Mouse (Mus musculus) c-Kit-positive CD71-negative TER-119-negative erythroid progenitor cells, embryonic 14.5 days (primary cell): Measurements from ENCODE around the gene Gm37240.

Source experiments
- DNase-seq: peaks from one replicate; pipeline ENCODE4 v3.0.0-alpha.2; 2013; ENCODE audit warnings: low read depth

The Gm37240 gene

DNA sequence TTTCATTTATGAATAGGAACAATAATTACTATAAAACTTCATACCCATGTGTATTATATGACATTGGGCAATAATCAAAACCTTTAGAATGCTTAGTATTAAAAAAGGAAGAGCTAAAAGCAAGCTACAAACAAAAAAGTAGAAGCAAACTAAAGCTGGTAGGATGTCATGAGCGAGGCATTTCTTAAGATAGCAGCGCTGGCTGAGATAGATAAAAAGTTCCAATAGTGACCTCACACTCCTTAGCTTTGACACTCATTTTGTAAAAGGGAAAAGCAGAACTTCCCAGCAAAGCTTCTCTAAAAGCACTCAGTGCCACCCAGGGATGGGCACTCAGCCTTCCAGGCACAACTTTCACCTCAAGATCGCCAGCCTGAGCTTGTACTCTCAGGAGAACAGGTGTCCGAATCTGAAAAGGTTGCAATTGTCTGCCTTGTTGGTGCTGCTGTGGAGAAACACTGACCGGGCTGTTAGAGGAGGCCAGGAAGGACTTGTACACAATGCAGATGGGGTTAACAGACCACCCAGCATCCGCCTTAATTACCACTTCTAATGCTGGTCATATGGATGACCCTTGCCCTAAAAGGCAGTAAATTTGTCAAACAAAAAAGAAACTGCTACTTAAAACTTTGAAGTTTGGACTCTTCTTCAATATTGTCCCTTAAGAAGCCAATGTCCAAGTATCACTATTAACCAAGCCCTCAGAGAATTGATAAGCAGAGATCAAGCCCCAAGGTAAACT, 1374.4 kb downstream of the Gm37240 start:
- DNase-seq, result no peak

DNA sequence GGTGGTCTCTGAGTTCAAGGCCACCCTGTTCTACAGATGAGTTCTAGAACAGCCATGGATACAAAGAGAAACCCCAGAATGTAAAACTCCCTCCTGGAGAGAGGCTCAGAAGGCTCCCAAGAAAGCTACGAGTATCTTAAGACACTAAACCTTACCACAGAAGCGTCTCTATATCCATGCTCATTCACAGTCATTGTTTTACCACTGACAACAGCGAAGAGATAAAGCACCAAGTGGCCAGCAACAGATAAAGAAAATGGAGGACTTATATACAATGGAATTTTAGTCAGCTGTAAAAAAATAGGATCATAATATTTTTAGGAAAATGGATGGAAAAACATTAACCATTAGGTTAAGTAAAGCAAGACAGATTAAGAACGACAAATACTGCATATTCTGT, 1382.1 kb downstream of the Gm37240 start:
- no peak for DNase-seq

DNA sequence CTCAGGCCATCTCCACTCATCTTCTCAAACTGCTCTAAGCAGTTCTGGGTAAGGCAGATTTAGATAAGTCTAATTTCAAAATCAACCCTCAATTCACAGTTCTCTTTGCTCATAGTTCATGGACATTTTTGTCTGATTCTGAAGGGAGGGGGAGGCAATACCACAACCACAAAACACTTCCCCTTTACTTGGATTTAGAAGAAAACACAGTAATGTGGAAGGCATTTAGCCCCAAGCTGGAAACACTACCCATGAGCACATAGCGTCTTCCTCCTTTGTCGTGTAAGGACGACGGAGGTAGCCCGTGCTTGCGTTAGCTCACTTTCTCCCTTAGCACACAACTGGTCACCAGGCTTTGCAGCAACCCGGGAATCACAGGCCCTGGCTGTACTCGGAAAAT, 1383.0 kb downstream of the Gm37240 start:
- DNase-seq, result peak; percentile 45

DNA sequence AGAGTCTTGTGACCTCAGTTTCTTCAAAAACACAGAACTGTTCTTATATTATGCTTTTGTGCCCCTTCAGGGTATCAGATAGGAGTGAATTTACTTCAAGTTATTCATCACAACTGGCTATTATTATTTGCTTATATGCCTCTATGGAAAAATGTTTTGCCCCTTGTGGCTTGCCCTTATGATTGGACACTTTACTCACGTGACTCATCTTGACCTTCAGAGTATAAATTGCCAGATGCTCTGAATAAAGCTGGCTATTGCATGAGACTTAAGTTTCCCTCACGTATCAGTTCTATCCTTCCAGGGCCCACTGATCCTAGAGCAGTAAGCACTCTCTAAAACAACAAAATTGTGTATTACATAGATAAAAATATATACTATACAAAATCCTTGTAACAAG, 1385.2 kb downstream of the Gm37240 start:
- DNase-seq, result no peak

DNA sequence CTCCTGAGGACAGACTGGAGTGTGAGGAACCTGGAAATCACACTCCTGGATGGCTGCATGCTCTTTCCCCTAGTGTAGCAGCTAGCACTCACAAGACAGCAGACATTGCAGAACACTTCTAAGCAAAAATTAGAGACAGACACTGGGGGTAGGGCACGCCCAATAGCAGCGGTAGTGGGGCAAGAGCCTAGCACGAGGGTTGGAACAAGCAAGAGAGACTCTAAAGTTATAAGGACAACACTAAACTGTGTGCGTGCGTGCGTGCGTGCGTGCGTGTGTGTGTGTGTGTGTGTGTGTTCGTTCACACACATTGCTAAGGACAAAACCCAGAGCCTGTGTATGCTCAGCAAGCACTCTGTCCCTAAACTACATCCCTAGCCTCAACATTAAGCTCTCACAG, 1386.8 kb downstream of the Gm37240 start:
- no peak for DNase-seq

DNA sequence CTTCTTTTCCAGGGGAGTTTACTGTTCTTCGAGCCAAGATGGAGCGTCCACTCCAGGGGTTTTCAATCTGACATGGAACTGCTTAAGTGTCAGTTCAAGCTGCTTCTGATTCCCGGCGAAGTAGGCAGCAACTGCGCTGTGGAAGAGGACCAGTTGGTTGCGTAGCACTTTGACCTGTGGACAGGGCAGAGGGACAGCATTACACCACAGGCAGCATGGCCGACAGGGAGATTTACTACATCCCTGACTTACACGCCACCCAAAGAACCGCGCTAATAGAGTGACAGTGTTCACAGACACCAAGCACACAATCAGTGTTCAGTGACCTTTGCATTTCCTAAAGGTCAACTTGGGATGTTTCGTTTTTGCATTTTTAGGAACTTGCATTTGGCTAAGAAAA, 1389.6 kb downstream of the Gm37240 start:
- DNase-seq, result no peak

DNA sequence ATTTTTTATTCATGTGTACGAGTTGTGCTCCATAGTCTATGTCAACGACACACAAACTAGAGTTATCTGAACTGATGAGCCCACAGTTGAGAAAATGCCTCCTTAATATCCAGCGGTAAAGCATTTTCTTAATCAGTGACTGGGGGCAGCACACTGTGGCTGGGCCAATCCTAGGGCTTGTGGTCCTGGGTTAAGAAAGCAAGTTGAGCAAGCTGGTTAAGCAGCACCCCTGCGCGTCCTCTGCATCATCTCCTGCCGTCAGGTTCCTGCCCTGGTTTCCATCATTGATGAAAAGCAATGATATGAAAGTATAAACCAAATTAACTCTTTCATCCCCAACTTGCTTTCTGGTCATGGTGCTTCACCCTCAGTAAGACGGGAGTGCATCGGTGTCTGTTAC, 1394.7 kb downstream of the Gm37240 start:
- DNase-seq, result no peak

DNA sequence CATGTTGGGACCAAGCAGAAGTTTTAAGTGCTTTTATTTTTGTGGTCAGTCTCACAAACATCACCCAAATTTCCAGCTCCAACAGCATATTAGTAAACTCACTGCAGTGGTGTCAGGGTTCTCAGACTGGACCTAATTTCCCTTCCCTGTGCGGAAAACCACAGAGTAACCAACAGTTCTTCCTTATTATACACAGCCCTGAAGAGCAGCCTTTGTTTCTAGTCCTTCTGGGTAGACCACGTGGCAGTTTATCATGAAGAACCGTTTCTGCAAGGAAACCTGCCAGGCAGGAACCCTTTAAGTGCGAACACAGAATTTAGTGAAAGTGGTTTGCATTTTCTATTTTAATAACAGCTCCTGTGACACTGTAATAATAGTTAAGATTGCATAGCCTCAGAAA, 1395.2 kb downstream of the Gm37240 start:
- DNase-seq, result no peak

DNA sequence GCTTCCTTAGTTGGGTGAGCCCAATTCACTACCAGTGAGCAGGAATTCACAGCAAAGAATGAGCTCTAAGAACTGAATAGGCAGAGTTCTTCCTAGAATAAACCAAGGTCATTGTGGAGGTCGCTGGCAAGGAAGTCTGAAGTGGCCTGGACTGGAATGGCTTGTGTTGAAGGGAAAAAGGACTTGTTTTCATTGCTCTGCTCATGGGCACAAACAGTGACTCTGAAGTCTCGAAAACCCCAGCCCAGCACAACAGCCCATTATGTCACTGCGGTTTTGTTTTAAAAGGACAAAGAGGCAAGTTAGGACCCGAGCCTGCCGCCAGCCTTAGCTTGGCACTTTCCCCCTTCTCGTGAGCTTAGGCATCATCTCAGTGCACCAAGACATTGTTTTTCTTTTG, 1398.6 kb downstream of the Gm37240 start:
- no peak for DNase-seq

DNA sequence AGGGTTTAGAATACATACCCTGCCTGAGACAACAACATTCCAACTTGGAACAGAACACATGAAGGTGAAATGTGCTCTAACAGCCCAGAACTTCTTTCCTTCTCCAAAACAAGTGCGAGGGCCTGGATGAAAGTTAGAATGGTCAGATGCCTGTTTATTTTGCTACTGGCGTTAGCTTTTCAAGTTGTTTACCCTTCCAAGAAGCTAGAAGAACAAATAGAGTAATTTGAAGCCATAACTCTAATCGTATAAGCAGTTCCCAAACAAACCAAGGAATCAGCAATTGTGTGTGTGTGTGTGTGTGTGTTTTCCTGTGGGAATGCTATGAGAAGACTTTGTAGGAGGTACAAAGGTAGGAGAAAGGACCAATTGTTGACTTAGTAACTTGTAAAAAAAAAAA, 1402.4 kb downstream of the Gm37240 start:
- no peak for DNase-seq

DNA sequence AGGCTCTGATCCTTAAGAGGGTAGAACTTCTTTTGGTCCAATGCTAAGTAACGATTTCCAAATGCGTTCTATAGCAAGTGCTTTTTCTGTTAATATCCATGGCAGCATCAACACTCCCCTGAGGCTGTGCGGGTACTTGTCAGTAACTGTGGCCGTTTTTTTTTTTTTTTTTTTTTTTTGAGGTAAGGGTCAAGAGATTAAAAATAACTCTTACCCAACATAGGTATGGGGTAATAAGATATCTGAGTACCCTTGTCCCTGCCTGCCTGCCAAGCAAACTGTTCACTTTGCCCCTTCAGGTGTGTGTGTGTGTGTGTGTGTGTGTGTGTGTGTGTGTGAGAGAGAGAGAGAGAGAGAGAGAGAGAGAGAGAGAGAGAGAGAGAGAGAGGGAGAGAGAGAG, 1403.0 kb downstream of the Gm37240 start:
- DNase-seq, result no peak

DNA sequence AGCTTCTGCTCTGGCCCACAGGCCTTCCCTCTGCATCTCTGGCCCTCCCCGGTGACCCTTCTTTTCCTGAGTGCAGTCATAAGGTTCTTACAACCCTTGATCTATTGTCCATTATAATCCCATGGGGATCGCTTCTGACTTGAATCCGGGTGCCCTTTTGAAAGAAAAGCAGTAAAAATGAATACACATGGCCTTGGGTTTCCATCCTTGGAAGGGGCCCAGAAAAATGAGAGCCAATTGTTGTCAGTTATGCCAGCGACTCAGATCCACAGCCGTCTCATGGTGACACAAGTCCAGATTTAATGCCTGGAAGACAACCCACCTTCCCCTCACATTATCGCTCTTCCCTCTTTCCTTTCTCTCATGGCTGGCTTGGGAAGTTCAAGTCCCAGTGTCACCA, 1405.2 kb downstream of the Gm37240 start:
- DNase-seq, result no peak

DNA sequence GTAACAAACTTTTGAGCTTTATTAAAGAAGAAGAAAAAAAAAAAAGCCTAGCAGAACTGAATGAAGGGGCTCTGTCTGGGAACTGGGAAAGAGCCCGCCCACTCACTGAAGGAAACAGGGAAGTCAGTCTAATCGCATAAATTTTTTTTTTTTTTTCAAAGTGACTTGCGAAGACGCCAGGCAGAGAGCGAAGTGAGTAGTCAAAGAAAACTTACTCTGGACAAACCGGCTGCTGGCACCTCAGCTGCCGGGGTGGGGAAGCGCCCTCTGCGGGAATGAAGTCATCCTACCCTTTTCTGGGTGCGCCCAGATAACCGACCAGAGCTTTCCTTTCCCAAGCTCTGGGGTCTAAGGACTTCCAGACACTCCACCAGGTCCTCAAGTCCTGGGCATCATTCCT, 1406.2 kb downstream of the Gm37240 start:
- DNase-seq, result no peak

DNA sequence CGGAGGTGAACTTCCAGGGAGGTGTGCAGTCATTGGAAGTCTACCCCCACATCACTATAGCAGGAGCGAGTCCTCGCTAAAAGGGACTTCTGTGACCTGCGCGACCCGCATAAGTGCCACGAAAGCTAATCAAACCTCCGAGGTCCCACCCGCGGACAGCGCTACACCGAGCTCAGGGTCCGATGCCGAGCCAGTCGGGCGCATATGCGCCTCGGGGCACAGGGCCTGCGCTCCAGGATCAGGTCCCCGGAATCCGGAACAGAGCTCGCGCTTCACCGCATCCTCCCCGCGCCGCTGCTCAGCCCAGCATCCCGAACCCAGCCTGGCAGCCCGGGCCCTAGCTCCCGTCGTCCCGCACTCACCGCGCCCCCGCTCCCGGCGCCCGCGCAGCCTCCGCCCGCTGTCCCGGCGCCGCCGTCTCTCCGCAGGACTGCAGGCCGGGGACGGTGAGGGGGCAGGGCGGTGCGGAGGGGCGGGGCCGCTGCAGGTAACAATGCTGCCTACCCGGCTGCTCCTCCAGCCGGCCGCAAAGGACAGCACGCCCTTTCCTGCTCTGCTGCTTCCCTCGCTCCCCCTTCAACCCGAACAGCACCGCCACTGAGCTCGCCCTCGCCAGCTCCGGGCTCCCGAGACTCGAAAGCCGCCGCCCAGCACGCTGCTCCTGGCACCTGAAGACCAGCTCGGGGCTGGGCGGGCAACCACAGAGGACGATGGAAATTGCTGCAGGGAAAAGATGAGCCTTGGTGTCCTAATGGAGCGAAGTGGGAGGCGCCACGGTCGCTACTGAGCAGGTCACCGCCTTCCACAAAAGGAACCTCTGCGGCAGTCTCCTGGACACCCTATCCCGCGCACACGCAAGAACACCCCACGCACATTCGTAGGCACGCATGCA, 1407.1 kb downstream of the Gm37240 start, which contains the start of gene Fhdc1:
TSS of gene Fhdc1 (minus strand) at position 424 of the 892 bp plus-strand sequence.
- no peak for DNase-seq

DNA sequence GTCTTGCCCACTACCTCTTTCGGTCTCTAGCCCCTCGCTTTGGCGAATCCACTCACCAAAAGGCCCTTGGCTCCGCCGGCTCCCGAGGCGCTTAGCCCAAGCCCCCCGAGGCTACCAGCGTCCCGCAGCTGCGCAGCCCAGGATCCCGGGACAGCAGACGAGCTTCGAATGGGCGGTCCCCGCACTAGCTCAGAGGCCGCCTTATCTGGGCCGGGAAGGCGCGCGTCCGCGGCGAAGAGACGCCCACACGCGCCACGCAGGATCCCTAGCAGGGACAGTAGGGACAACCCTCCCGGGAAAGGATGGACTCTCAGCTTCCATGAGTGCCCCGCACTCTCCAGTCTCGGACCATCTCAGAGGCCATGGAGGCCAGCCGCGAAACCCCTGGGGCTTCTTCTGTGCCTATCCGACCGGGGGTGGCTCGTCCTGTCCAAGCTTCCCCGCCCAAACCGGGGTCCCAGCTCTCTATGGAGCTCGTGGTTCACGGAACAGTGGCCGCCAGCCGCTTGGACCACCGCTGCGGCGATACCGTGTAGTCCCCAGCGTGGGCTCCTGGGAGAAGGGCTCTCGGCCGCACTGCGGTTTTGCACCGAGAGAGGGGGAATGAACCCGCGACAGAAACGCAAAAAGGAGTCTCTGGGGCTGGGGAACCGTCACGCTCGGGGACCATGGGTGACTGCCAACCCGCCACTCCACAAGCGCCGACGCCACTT, 1407.9 kb downstream of the Gm37240 start:
- DNase-seq, result no peak

DNA sequence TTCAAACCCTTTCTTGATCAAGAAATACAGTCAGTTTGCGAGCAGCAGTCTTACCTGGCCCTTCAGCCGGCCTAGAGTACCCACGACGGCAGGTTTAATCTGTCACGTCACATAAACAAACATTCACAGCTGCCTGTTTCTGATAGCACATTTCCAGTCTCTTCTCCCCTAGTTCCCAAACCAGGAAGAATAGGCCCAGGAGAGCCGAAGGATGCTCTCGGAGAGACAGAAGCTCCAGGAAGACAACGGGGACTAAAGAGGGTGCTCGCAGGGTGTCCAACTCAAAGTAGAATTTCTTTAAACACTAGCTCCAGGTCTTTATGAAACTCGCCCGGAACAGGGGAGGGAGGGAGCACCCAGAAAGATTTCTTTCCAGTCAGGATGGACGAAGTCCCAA, 1408.4 kb downstream of the Gm37240 start:
- DNase-seq, result no peak

DNA sequence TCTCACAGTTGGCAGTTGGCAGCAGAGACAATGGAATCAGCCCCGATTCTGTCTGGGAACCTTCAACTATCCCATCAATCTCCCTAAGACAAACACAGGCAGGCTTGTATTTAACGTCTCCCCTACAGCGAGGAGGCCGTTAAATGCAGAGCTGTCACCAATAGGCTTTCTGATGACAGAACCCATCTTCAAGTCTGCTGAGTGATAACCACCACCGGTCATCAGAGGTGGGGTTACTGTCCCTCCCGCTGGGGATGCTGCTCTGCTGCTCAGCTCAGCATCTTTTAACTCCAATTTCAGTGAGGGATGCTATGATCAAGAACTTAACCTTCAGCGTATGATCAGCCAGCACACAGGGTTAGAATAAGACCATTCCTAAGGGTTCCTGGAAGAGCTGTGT, 1409.1 kb downstream of the Gm37240 start:
- no peak for DNase-seq

DNA sequence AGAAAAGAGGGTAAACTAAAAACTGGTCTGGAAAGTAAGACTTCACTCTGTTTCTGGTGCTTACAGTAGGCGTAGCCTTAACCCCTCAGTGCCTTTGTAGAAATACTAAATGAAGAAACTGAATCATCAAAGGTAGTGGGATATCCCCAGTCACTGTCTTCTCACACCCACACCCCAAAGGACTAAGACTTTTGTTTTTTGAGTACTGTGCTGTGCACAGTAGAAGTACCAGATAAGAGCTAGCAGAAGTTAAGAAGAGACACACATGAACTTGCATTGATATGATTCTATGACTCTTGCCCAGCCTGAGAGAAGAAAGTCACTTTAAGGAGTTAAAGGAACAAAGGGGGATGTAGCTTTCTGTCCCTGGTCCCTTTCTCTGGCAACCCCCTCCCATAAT, 1409.8 kb downstream of the Gm37240 start:
- DNase-seq, result no peak

DNA sequence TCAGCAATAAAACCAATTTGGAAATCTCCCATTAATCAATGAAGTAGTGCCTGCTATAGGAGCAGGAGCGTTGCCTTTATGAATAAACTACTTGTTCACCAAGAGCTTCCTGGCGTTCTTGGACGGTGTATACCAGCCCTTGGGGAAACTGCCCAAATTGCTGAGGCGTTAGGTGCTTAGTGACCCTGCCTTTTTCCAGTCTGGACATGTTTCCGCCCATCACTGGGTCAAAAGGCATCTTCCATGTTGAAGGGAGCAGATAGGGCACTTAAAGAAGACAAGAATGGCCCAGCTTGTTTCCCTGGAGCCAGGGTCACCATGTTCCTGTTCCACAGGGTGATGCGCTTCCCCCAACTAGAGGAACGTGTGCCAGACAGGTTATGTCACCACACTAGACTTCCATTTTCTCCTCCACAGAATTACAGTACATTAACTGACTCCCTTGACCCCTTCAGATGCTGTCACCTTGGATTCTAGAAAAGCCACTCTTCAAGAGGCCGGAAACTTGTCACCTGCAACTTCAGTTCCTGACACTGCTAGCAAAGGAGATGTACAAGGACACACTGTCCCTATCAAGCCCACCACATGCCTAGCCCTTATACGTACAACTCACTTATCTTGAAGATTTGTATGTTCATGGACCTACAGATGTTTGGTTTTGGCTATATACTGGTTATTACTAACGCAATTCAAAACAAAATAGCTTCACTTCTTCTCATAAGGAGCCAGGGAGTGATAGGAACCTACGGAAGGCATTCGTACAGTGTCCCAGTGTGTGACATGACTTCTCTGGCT, 1412.1 kb downstream of the Gm37240 start:
- no peak for DNase-seq

DNA sequence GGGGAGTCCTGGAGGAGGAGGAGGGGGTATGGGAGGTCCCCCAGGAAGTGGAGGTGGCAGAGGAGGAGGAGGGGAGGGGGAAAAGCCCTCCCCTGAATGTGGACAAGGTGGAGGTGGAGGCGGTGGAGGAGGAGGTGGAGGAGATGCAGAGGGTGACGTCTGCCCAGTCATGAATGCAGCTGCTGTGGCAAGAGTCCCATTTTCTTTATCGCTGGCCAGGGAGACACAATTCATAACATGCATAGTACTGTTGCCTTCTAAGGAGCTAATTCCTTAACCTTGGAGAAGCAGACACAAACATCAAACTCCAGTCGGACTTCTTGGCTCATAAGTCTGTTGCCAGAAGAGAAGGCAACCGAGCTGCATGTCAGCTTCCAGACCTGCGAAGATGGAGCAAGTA, 1412.9 kb downstream of the Gm37240 start:
- no peak for DNase-seq

DNA sequence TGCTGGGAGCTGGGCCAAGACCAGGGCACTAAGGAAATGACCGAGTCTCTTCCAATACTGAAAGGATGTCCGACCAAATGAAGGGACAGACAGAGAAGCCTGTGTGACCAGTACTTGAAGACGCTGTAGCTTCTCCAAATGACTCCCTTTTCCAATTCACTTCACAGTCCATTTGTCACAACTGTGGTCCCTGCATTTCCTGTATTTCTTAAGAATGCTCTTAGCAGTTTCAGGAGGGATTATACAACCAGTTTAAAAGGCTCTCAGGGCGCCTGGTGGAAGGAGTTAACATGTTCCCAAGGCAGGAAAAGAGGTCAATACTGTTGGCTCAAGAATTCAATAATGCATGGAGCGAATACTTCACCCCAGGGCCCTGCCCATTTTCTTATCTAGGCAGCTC, 1414.4 kb downstream of the Gm37240 start:
- DNase-seq, result no peak

DNA sequence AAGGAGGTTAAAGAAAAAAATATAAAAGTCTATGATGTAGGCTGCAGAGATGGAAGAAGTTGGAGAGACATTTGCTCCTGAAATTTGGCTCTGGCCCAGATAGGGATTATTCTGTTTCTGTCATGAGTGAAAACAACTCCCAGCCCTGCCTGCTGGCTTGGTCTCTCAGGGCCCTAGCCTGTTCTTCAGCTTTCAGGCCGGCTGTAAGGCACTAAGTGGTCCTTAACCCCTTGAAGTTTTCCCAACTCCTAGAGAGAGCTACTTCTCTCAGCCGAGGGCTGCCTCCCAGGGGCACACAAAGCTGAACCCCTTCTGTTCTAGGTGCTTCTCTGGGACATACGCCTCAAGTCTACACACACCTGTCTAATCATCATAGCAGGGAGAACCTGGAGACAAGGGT, 1414.8 kb downstream of the Gm37240 start:
- DNase-seq, result no peak
